Mouse (Mus musculus) cerebellum, postnatal 25 days (tissue): ENCODE results near the gene Vps45.

Experiments used
- DNase-seq, 2 experiments: peaks; one replicate each; pipeline ENCODE4 v3.0.0; 2021; ENCODE audit warnings: mixed read lengths in 2 of 2

Gene Vps45

GRCm38 (mm10) chr3:96058231-96058896 lies at the start of gene Vps45:
Gene Vps45, minus strand, starts transcription at chr3:96058466.
- peak; percentile 81 to 85 for DNase-seq

GRCm38 (mm10) chr3:96106151-96106550 lies 47.9 kb upstream of the Vps45 start:
- DNase-seq, result no peak

- peak; percentile 17 to 19 for DNase-seq
Measured at GRCm38 (mm10) chr3:96105232-96105747, 47.0 kb upstream of the Vps45 start.

GRCm38 (mm10) chr3:96104261-96105065 lies 46.2 kb upstream of the Vps45 start, which contains the start of gene Otud7b:
Gene Otud7b, plus strand, starts transcription at chr3:96104527.
- peak; percentile 88 to 91 for DNase-seq

GRCm38 (mm10) chr3:96103901-96104260 lies 45.6 kb upstream of the Vps45 start:
- no peak for DNase-seq

GRCm38 (mm10) chr3:96102100-96102872 lies 44.0 kb upstream of the Vps45 start:
- DNase-seq, result peak; percentile 26 to 54

GRCm38 (mm10) chr3:96098616-96099267 lies 40.5 kb upstream of the Vps45 start:
- DNase-seq, result no peak

- no peak for DNase-seq
Measured at GRCm38 (mm10) chr3:96098168-96098567, 39.9 kb upstream of the Vps45 start.

- DNase-seq, result no peak
Measured at GRCm38 (mm10) chr3:96094203-96094602, 35.9 kb upstream of the Vps45 start.

GRCm38 (mm10) chr3:96093509-96093908 lies 35.2 kb upstream of the Vps45 start:
- DNase-seq, result no peak

GRCm38 (mm10) chr3:96091966-96092365 lies 33.7 kb upstream of the Vps45 start:
- no peak for DNase-seq

- no peak for DNase-seq
Measured at GRCm38 (mm10) chr3:96091146-96091545, 32.9 kb upstream of the Vps45 start.

GRCm38 (mm10) chr3:96089882-96090489 lies 31.7 kb upstream of the Vps45 start:
- no peak for DNase-seq

GRCm38 (mm10) chr3:96087801-96088200 lies 29.5 kb upstream of the Vps45 start:
- no peak for DNase-seq

- no peak for DNase-seq
Measured at GRCm38 (mm10) chr3:96087219-96087618, 29.0 kb upstream of the Vps45 start.

- DNase-seq, result no peak
Measured at GRCm38 (mm10) chr3:96084146-96084755, 26.0 kb upstream of the Vps45 start.

- no peak for DNase-seq
Measured at GRCm38 (mm10) chr3:96082714-96083508, 24.6 kb upstream of the Vps45 start.

- no peak for DNase-seq
Measured at GRCm38 (mm10) chr3:96082100-96082499, 23.8 kb upstream of the Vps45 start.

- no peak for DNase-seq
Measured at GRCm38 (mm10) chr3:96081650-96082049, 23.4 kb upstream of the Vps45 start.

GRCm38 (mm10) chr3:96081006-96081405 lies 22.7 kb upstream of the Vps45 start:
- peak in 1 of 2 experiments; percentile 16 for DNase-seq

GRCm38 (mm10) chr3:96078711-96079110 lies 20.4 kb upstream of the Vps45 start:
- no peak for DNase-seq
